Mouse (Mus musculus) embryonic facial prominence, embryonic 11.5 days (tissue): ENCODE measurements around the gene Enpp6. TPM values are rescaled to one million over a fixed set of nuclear protein-coding genes. Genes with fewer than 3 reads are reported as not detected.
A peak's percentile ranks its signal among the peaks of the same experiment; 100 is the strongest.

ENCODE experiments used
- ATAC-seq: fragments of 200-750 bp; cut with Nextera tagmentation; replicated peaks from 2 replicates; pipeline ENCODE4 v1.8.0; 2017; ENCODE audit warnings: low read depth; ENCODE audit not compliant: insufficient number of reproducible peaks, low FRiP score, low TSS enrichment
- DNase-seq: peaks from one replicate; pipeline ENCODE4 v3.0.0-alpha.2; 2015; ENCODE audit warnings: low spot score
- H3K27ac ChIP-seq: fragments of 300-500 bp; sonication (generic); replicated peaks from 2 replicates; pipeline ENCODE4 v1.5.1; 2014; ENCODE audit warnings: mild to moderate bottlenecking, low read depth, low read length, control low read depth
- H3K27me3 ChIP-seq: fragments of 300-500 bp; sonication (generic); 2 replicates; pipeline ENCODE4 v1.6.1; 2014; ENCODE audit warnings: mild to moderate bottlenecking, low read length, moderate library complexity, mixed read lengths; ENCODE audit not compliant: control insufficient read depth, insufficient read depth
- H3K36me3 ChIP-seq: fragments of 300-500 bp; sonication (generic); replicated peaks from 2 replicates; pipeline ENCODE4 v1.6.1; 2014; ENCODE audit warnings: low read depth, mild to moderate bottlenecking, low read length, moderate library complexity, mixed read lengths; ENCODE audit not compliant: control insufficient read depth, insufficient read depth
- H3K4me1 ChIP-seq: fragments of 300-500 bp; sonication (generic); 2 replicates; pipeline ENCODE4 v1.6.1; 2014; ENCODE audit warnings: low read length, mixed read lengths; ENCODE audit not compliant: control insufficient read depth, insufficient read depth
- H3K4me2 ChIP-seq: fragments of 300-500 bp; sonication (generic); 2 replicates; pipeline ENCODE4 v1.6.1; 2014; ENCODE audit warnings: low read depth, mild to moderate bottlenecking, control low read depth, low read length, moderate library complexity
- H3K4me3 ChIP-seq: fragments of 300-500 bp; sonication (generic); 2 replicates; pipeline ENCODE4 v1.5.1; 2014; ENCODE audit warnings: low read depth, low read length, control low read depth
- H3K9ac ChIP-seq: fragments of 300-500 bp; sonication (generic); replicated peaks from 2 replicates; pipeline ENCODE4 v1.6.1; 2014; ENCODE audit warnings: mild to moderate bottlenecking, control low read depth, low read length
- H3K9me3 ChIP-seq: fragments of 300-500 bp; sonication (generic); replicated peaks from 2 replicates; pipeline ENCODE4 v1.6.1; 2016; ENCODE audit warnings: mild to moderate bottlenecking, low read length, inconsistent platforms, mixed read lengths; ENCODE audit not compliant: control insufficient read depth
- WGBS: fragments of 180-500 bp; shearing (Covaris S2); extraction: QIAGEN DNeasy Blood & Tissue Kit; methylation state at CpG from one replicate; pipeline ENCODE4 v1.1.7; 2014; 5-methylcytosine and 5-hydroxymethylcytosine counted together
- polyA plus RNA-seq: library from polyadenylated mRNA; unstranded; fragments of >200 nt; fragmentation: Nextera tagmentation; extraction: Ambion mirVana; gene quantifications from 2 replicates; pipeline ENCODE4 v1.2.1, GENCODE M21; 2014

Gene Enpp6
- polyA plus RNA-seq, 1 experiment from 2014 or later, result 0.21 TPM

- no peaks in the 10 kb centered on the region for H3K27me3 ChIP-seq
- DNase-seq, result no peak
- no peak overlapping the region for H3K9ac ChIP-seq
- H3K4me3 ChIP-seq, result no peak overlapping the region
- 84% methylated on average over 3 of the region's 3 CpGs for WGBS
- no peak overlapping the region for H3K4me2 ChIP-seq
- peaks cover 2% of the 10 kb centered on the region; the same call in 1 of the 2 replicates for H3K4me1 ChIP-seq
- H3K36me3 ChIP-seq, result no peaks in the 10 kb centered on the region
- ATAC-seq, result no peak
- H3K9me3 ChIP-seq, result no peaks in the 10 kb centered on the region
- no peak overlapping the region for H3K27ac ChIP-seq
These were observed 146.7 kb downstream of the Enpp6 start for GRCm38 (mm10) chr8:47133381-47133780.

GRCm38 (mm10) chr8:47134736-47135135 is 148.0 kb downstream of the Enpp6 start:
- H3K4me3 ChIP-seq, result no peak overlapping the region
- ATAC-seq, result peak; percentile 48; the same call in 1 of the 2 replicates
- WGBS, result 27% methylated on average over 11 of the region's 11 CpGs

GRCm38 (mm10) chr8:47135586-47135985 is 148.9 kb downstream of the Enpp6 start:
- peak overlapping the region; percentile 21; the same call in 1 of the 2 replicates for H3K4me2 ChIP-seq
- DNase-seq (peak; percentile 56), ATAC-seq (peak; percentile 34; the same call in 1 of the 2 replicates)
- peaks cover 2% of the 10 kb centered on the region; the same call in 1 of the 2 replicates for H3K4me1 ChIP-seq
- no peak overlapping the region; the same call in 1 of the 2 replicates for H3K9ac ChIP-seq
- H3K36me3 ChIP-seq, result no peaks in the 10 kb centered on the region
- peak overlapping the region; percentile 20; the same call in 1 of the 2 replicates for H3K4me3 ChIP-seq
- no peaks in the 10 kb centered on the region for H3K27me3 ChIP-seq
- WGBS, result 9% methylated on average over 9 of the region's 9 CpGs
- no peaks in the 10 kb centered on the region for H3K9me3 ChIP-seq
- no peak overlapping the region for H3K27ac ChIP-seq

More at GRCm38 (mm10) chr8:47134736-47135135, 148.0 kb downstream of the Enpp6 start:
- peak; percentile 48 for DNase-seq
- peak overlapping the region; percentile 11; the same call in 1 of the 2 replicates for H3K4me2 ChIP-seq
- H3K9me3 ChIP-seq, result no peaks in the 10 kb centered on the region
- H3K27me3 ChIP-seq, result no peaks in the 10 kb centered on the region
- no peak overlapping the region for H3K9ac ChIP-seq
- peaks cover 2% of the 10 kb centered on the region; the same call in 1 of the 2 replicates for H3K4me1 ChIP-seq
- H3K27ac ChIP-seq, result no peak overlapping the region
- H3K36me3 ChIP-seq, result no peaks in the 10 kb centered on the region

- Histone ChIP-seq H3K4me2 (no peak overlapping the region), H3K9me3 (no peaks in the 10 kb centered on the region), H3K4me3 (no peak overlapping the region), H3K27me3 (no peaks in the 10 kb centered on the region), H3K27ac (no peak overlapping the region), H3K4me1 (peaks cover 2% of the 10 kb centered on the region; the same call in 1 of the 2 replicates), H3K9ac (no peak overlapping the region), H3K36me3 (no peaks in the 10 kb centered on the region)
- DNase-seq, result no peak
- 0 out of 2 replicates have a peak, but pooled peaks have one; percentile 29 for ATAC-seq
- 27% methylated on average over 5 of the region's 5 CpGs for WGBS
These were observed 149.4 kb downstream of the Enpp6 start for GRCm38 (mm10) chr8:47136047-47136446.

- ATAC-seq, result no peak
- Histone ChIP-seq H3K4me2 (no peak overlapping the region), H3K36me3 (no peaks in the 10 kb centered on the region), H3K9ac (no peak overlapping the region), H3K4me1 (no peaks in the 10 kb centered on the region), H3K9me3 (no peaks in the 10 kb centered on the region), H3K27ac (no peak overlapping the region), H3K27me3 (no peaks in the 10 kb centered on the region), H3K4me3 (no peak overlapping the region)
- WGBS, result 95% methylated on average over 8 of the region's 9 CpGs
- no peak for DNase-seq
These were observed 158.6 kb downstream of the Enpp6 start for GRCm38 (mm10) chr8:47145258-47145657.

Other genes with a start within 250 kb of the Enpp6 start
- 12.3 and 13.7 TPM in 2 replicates for gene Irf2, start 247.2 kb upstream of the Enpp6 start, polyA plus RNA-seq